Mouse (Mus musculus): ENCODE data around the gene Dlx2.

Dlx2 gene

GRCm38 (mm10) chr2:71546640-71547071 is at the start of gene Dlx2:
TSS of gene Dlx2 (minus strand) at chr2:71546754.
- no peak for DNase-seq (ENCODE audit: low spot score in 2 of 2)

- DNase-seq (ENCODE audit: low spot score in 2 of 2), result peak in 1 of 2 experiments; percentile 37
Observed at GRCm38 (mm10) chr2:71594466-71594865, 47.9 kb upstream of the Dlx2 start.

- DNase-seq (ENCODE audit: low spot score in 2 of 2), result no peak
Observed at GRCm38 (mm10) chr2:71589114-71589513, 42.6 kb upstream of the Dlx2 start.

- no peak for DNase-seq (ENCODE audit: low spot score in 2 of 2)
Observed at GRCm38 (mm10) chr2:71581488-71581887, 34.9 kb upstream of the Dlx2 start.

- peak; percentile 52 to 62 for DNase-seq (ENCODE audit: low spot score in 2 of 2)
Observed at GRCm38 (mm10) chr2:71580632-71581466, 34.3 kb upstream of the Dlx2 start.

GRCm38 (mm10) chr2:71577059-71577458 is 30.5 kb upstream of the Dlx2 start:
- no peak for DNase-seq (ENCODE audit: low spot score in 2 of 2)

- DNase-seq (ENCODE audit: low spot score in 2 of 2), result no peak
Observed at GRCm38 (mm10) chr2:71573736-71574135, 27.2 kb upstream of the Dlx2 start.

- DNase-seq (ENCODE audit: low spot score in 2 of 2), result no peak
Observed at GRCm38 (mm10) chr2:71566466-71566865, 19.9 kb upstream of the Dlx2 start.

GRCm38 (mm10) chr2:71556071-71556470 is 9.5 kb upstream of the Dlx2 start:
- no peak for DNase-seq (ENCODE audit: low spot score in 2 of 2)

- no peak for DNase-seq (ENCODE audit: low spot score in 2 of 2)
Observed at GRCm38 (mm10) chr2:71551704-71552103, 5.2 kb upstream of the Dlx2 start.

- DNase-seq (ENCODE audit: low spot score in 2 of 2), result no peak
Observed at GRCm38 (mm10) chr2:71550330-71550729, 3.8 kb upstream of the Dlx2 start.

- DNase-seq (ENCODE audit: low spot score in 2 of 2), result no peak
Observed at GRCm38 (mm10) chr2:71547829-71548228, 1.3 kb upstream of the Dlx2 start.

GRCm38 (mm10) chr2:71545882-71546639 is 493 bp downstream of the Dlx2 start:
- DNase-seq (ENCODE audit: low spot score in 2 of 2), result no peak

- DNase-seq (ENCODE audit: low spot score in 2 of 2), result no peak
Observed at GRCm38 (mm10) chr2:71545401-71545881, 1.1 kb downstream of the Dlx2 start.

GRCm38 (mm10) chr2:71544391-71545285 is 1.9 kb downstream of the Dlx2 start:
- DNase-seq (ENCODE audit: low spot score in 2 of 2), result no peak

- no peak for DNase-seq (ENCODE audit: low spot score in 2 of 2)
Observed at GRCm38 (mm10) chr2:71543948-71544347, 2.6 kb downstream of the Dlx2 start.

- no peak for DNase-seq (ENCODE audit: low spot score in 2 of 2)
Observed at GRCm38 (mm10) chr2:71543531-71543930, 3.0 kb downstream of the Dlx2 start.

GRCm38 (mm10) chr2:71542816-71543301 is 3.7 kb downstream of the Dlx2 start:
- no peak for DNase-seq (ENCODE audit: low spot score in 2 of 2)

GRCm38 (mm10) chr2:71542227-71542815 is 4.2 kb downstream of the Dlx2 start:
- no peak for DNase-seq (ENCODE audit: low spot score in 2 of 2)

- no peak for DNase-seq (ENCODE audit: low spot score in 2 of 2)
Observed at GRCm38 (mm10) chr2:71541418-71542226, 4.9 kb downstream of the Dlx2 start.

Measured in urinary bladder, postnatal 4 days (tissue).